Mouse (Mus musculus) ES-E14 (cell line): ENCODE measurements around the gene Clca3a1. TPM values are rescaled to one million over a fixed set of nuclear protein-coding genes. Genes with fewer than 3 reads are reported as not detected.
"Not testable (repeated sequence)": the region's sequence is repeated elsewhere in the genome, so short reads cannot be mapped to it uniquely, and the experiment has no call there.

Source experiments
- DNase-seq: peaks from one replicate; pipeline ENCODE4 v3.0.0-alpha.2; 2013; ENCODE audit warnings: low read depth, low spot score
- H3K27ac ChIP-seq: 2 replicates; pipeline ENCODE4 v1.5.1; 2012; ENCODE audit warnings: low read depth, mild to moderate bottlenecking, low read length, moderate library complexity, mixed read lengths; ENCODE audit not compliant: poor library complexity, insufficient read depth, severe bottlenecking
- H3K36me3 ChIP-seq: 2 replicates; pipeline ENCODE4 v1.6.1; 2012; ENCODE audit warnings: mild to moderate bottlenecking, low read length, moderate library complexity, mixed read lengths; ENCODE audit not compliant: control insufficient read depth, poor library complexity, insufficient read depth, severe bottlenecking
- H3K4me1 ChIP-seq, 2 experiments: fragments of 150-350 bp in 1 of 2; sonication (generic) in 1 of 2; 2 replicates each; pipeline ENCODE4 v1.6.1; 2012; ENCODE audit warnings: low read length in 2 of 2, mild to moderate bottlenecking in 1 of 2, mixed read lengths in 1 of 2; ENCODE audit not compliant: control insufficient read depth in 2 of 2, insufficient read depth in 2 of 2, poor library complexity in 1 of 2
- H3K4me3 ChIP-seq, 2 experiments: fragments of 150-350 bp in 1 of 2; sonication (generic) in 1 of 2; 2 replicates each; pipeline ENCODE4 v1.5.1; 2012; ENCODE audit warnings: low read length in 2 of 2, low read depth in 1 of 2, mild to moderate bottlenecking in 1 of 2, mixed read lengths in 1 of 2; ENCODE audit not compliant: insufficient read depth in 1 of 2, poor library complexity in 1 of 2, severe bottlenecking in 1 of 2
- H3K9ac ChIP-seq: 2 replicates; pipeline ENCODE4 v1.6.1; 2012; ENCODE audit warnings: low read depth, mild to moderate bottlenecking, low read length, mixed read lengths; ENCODE audit not compliant: poor library complexity, insufficient read depth, severe bottlenecking
- H3K9me3 ChIP-seq: fragments of 150-350 bp; sonication (generic); 2 replicates; pipeline ENCODE4 v1.6.1; 2012; ENCODE audit warnings: low read depth, mild to moderate bottlenecking, low read length; ENCODE audit not compliant: control insufficient read depth, insufficient read depth
- CHD2 ChIP-seq: IDR thresholded peaks from 2 replicates; pipeline ENCODE4 v1.6.1; 2014; ENCODE audit warnings: mild to moderate bottlenecking, low read depth, low read length, inconsistent platforms
- HCFC1 ChIP-seq: IDR thresholded peaks from 2 replicates; pipeline ENCODE4 v1.6.1; 2012; ENCODE audit warnings: low read length, inconsistent platforms, borderline replicate concordance; ENCODE audit not compliant: insufficient read depth
- MAFK ChIP-seq: IDR thresholded peaks from 2 replicates; pipeline ENCODE4 v1.6.1; 2014; ENCODE audit warnings: mild to moderate bottlenecking, low read depth, low read length, inconsistent platforms; ENCODE audit not compliant: insufficient read depth
- ZC3H11A ChIP-seq: IDR thresholded peaks from 2 replicates; pipeline ENCODE4 v1.6.1; 2012; ENCODE audit warnings: low read depth, mild to moderate bottlenecking, inconsistent platforms, low read length, borderline replicate concordance
- ZNF384 ChIP-seq: IDR thresholded peaks from 2 replicates; pipeline ENCODE4 v1.6.1; 2012; ENCODE audit warnings: low read depth, low read length, inconsistent platforms
- in situ Hi-C, 2 experiments: fragments of 600-800 bp; cut with MboI; formaldehyde crosslinking; loops; one replicate each; pipeline ENCODE4 v1.15.1; 2025; ENCODE audit warnings: low sequenced_read_pairs in 2 of 2, inconsistent platforms in 1 of 2; ENCODE audit not compliant: unreplicated experiment in 2 of 2
- total RNA-seq: library from RNA; depleted of rRNA; stranded (reverse); fragments of 300-350 nt; gene quantifications from 2 replicates; pipeline ENCODE4 v1.2.3, GENCODE M21; 2012

Gene Clca3a1
- total RNA-seq, 1 experiment: 0.45 TPM

- Histone ChIP-seq H3K36me3 (no peaks in the 10 kb centered on the region), H3K27ac (no peak overlapping the region), H3K4me3 (no peak overlapping the region), H3K4me1 (no peaks in the 10 kb centered on the region), H3K9me3 (no peaks in the 10 kb centered on the region), H3K9ac (no peak overlapping the region)
- peak; percentile 27 for DNase-seq
- no peak for TF ChIP-seq MAFK
- no peak for TF ChIP-seq ZC3H11A
- TF ChIP-seq HCFC1: no peak
- TF ChIP-seq CHD2: no peak
- TF ChIP-seq ZNF384: no peak
- in situ Hi-C loops: no loop called here
Observed at GRCm38 (mm10) chr3:144753120-144753519, 7.7 kb downstream of the Clca3a1 start.

- H3K4me3 ChIP-seq, H3K4me1 ChIP-seq, DNase-seq, in situ Hi-C loops, H3K9me3 ChIP-seq, H3K36me3 ChIP-seq, H3K27ac ChIP-seq, H3K9ac ChIP-seq: not testable (repeated sequence)
Observed at GRCm38 (mm10) chr3:144749062-144749963, 11.5 kb downstream of the Clca3a1 start.

- H3K9ac ChIP-seq, H3K4me3 ChIP-seq, H3K9me3 ChIP-seq, H3K36me3 ChIP-seq, H3K27ac ChIP-seq, in situ Hi-C loops, DNase-seq, H3K4me1 ChIP-seq: not testable (repeated sequence)
Observed at GRCm38 (mm10) chr3:144747706-144748105, 13.1 kb downstream of the Clca3a1 start.

GRCm38 (mm10) chr3:144738396-144738795 is 22.4 kb downstream of the Clca3a1 start:
- H3K4me1 ChIP-seq, H3K9me3 ChIP-seq, in situ Hi-C loops, H3K27ac ChIP-seq, H3K36me3 ChIP-seq: not testable (repeated sequence)
- peak; percentile 13 for DNase-seq
- Histone ChIP-seq H3K9ac (peak overlapping the region; percentile 70), H3K4me3 (peak overlapping the region; percentile 68 to 69)

- no peak for TF ChIP-seq HCFC1
- TF ChIP-seq ZC3H11A: peak; percentile 36; the same call in 1 of the 2 replicates
- TF ChIP-seq MAFK: no peak
- TF ChIP-seq ZNF384: no peak
- TF ChIP-seq CHD2: no peak
- no peaks in the 10 kb centered on the region for H3K9me3 ChIP-seq
- no peaks in the 10 kb centered on the region for H3K36me3 ChIP-seq
- in situ Hi-C loops: no loop called here
- no peaks in the 10 kb centered on the region for H3K4me1 ChIP-seq
- no peak overlapping the region for H3K9ac ChIP-seq
- DNase-seq: peak; percentile 47
- H3K4me3 ChIP-seq: no peak overlapping the region
- no peak overlapping the region for H3K27ac ChIP-seq
Observed at GRCm38 (mm10) chr3:144736831-144737230, 23.9 kb downstream of the Clca3a1 start.
